Mouse (Mus musculus) heart, embryonic 13.5 days (tissue): ENCODE results near the gene Tmem30c. TPM values are rescaled to one million over a fixed set of nuclear protein-coding genes. Genes with fewer than 3 reads are reported as not detected.
"Not testable (repeated sequence)": the region's sequence is repeated elsewhere in the genome, so short reads cannot be mapped to it uniquely, and the experiment has no call there.

ENCODE experiments used
- ATAC-seq: fragments of 200-750 bp; cut with Nextera tagmentation; 2 replicates; pipeline ENCODE4 v1.8.0; 2017; ENCODE audit warnings: moderate TSS enrichment; ENCODE audit not compliant: insufficient number of reproducible peaks, low FRiP score, low TSS enrichment; ENCODE audit errors: extremely low read depth
- H3K27ac ChIP-seq: fragments of 300-500 bp; sonication (generic); replicated peaks from 2 replicates; pipeline ENCODE4 v1.5.1; 2015; ENCODE audit warnings: moderate library complexity, mild to moderate bottlenecking, inconsistent platforms
- H3K27me3 ChIP-seq: fragments of 300-500 bp; sonication (generic); replicated peaks from 2 replicates; pipeline ENCODE4 v1.6.1; 2015; ENCODE audit warnings: mild to moderate bottlenecking, inconsistent platforms
- H3K36me3 ChIP-seq: fragments of 300-500 bp; sonication (generic); 2 replicates; pipeline ENCODE4 v1.6.1; 2015; ENCODE audit warnings: mild to moderate bottlenecking, inconsistent platforms
- H3K4me1 ChIP-seq: fragments of 300-500 bp; sonication (generic); 2 replicates; pipeline ENCODE4 v1.6.1; 2015; ENCODE audit warnings: inconsistent platforms
- H3K4me2 ChIP-seq: fragments of 300-500 bp; sonication (generic); 2 replicates; pipeline ENCODE4 v1.6.1; 2015; ENCODE audit warnings: inconsistent platforms, mild to moderate bottlenecking, moderate library complexity
- H3K4me3 ChIP-seq: fragments of 300-500 bp; sonication (generic); 2 replicates; pipeline ENCODE4 v1.5.1; 2015; ENCODE audit warnings: moderate library complexity, mild to moderate bottlenecking, inconsistent platforms
- H3K9ac ChIP-seq: fragments of 300-500 bp; sonication (generic); 2 replicates; pipeline ENCODE4 v1.6.1; 2015; ENCODE audit warnings: inconsistent platforms, mild to moderate bottlenecking, moderate library complexity
- H3K9me3 ChIP-seq: fragments of 300-500 bp; sonication (generic); 2 replicates; pipeline ENCODE4 v1.6.1; 2016; ENCODE audit warnings: inconsistent platforms
- WGBS: fragments of 180-500 bp; shearing (Covaris S2); methylation state at CpG from one replicate; pipeline ENCODE4 v1.1.7; 2015; ENCODE audit warnings: mixed read lengths; 5-methylcytosine and 5-hydroxymethylcytosine counted together
- polyA plus RNA-seq: library from polyadenylated mRNA; unstranded; fragments of >200 nt; fragmentation: Nextera tagmentation; extraction: Ambion mirVana; gene quantifications from 2 replicates; pipeline ENCODE4 v1.2.1, GENCODE M21; 2015

Gene Tmem30c
- polyA plus RNA-seq, 1 experiment from 2014 or later: not detected

GRCm38 (mm10) chr16:57259356-57260083 is 33.1 kb downstream of the Tmem30c start:
- Histone ChIP-seq H3K9ac (no peak overlapping the region), H3K9me3 (peaks cover 7% of the 10 kb centered on the region), H3K27ac (no peak overlapping the region), H3K4me1 (no peaks in the 10 kb centered on the region), H3K4me3 (no peak overlapping the region), H3K4me2 (no peak overlapping the region), H3K36me3 (no peaks in the 10 kb centered on the region), H3K27me3 (no peaks in the 10 kb centered on the region)
- ATAC-seq: no peak
- WGBS: 84% methylated on average over 13 of the region's 13 CpGs

GRCm38 (mm10) chr16:57251589-57252421 is 40.9 kb downstream of the Tmem30c start:
- Histone ChIP-seq H3K9me3 (peaks cover 9% of the 10 kb centered on the region; the same call in 1 of the 2 replicates), H3K27me3 (no peaks in the 10 kb centered on the region), H3K27ac (peak overlapping the region; percentile 63), H3K4me1 (peaks cover 12% of the 10 kb centered on the region), H3K4me2 (no peak overlapping the region), H3K9ac (no peak overlapping the region), H3K36me3 (no peaks in the 10 kb centered on the region), H3K4me3 (no peak overlapping the region)
- 39% methylated on average over 7 of the region's 7 CpGs for WGBS
- ATAC-seq: no peak

GRCm38 (mm10) chr16:57250991-57251390 is 41.7 kb downstream of the Tmem30c start:
- no peak overlapping the region for H3K4me3 ChIP-seq
- H3K9me3 ChIP-seq: 0 out of 2 replicates have a peak, but pooled peaks cover 6% of the 10 kb centered on the region
- no peaks in the 10 kb centered on the region for H3K27me3 ChIP-seq
- WGBS: 86% methylated on average over 4 of the region's 4 CpGs
- H3K4me2 ChIP-seq: no peak overlapping the region
- H3K4me1 ChIP-seq: peaks cover 12% of the 10 kb centered on the region
- no peak overlapping the region for H3K9ac ChIP-seq
- no peaks in the 10 kb centered on the region for H3K36me3 ChIP-seq
- H3K27ac ChIP-seq: no peak overlapping the region
- no peak for ATAC-seq

DNA sequence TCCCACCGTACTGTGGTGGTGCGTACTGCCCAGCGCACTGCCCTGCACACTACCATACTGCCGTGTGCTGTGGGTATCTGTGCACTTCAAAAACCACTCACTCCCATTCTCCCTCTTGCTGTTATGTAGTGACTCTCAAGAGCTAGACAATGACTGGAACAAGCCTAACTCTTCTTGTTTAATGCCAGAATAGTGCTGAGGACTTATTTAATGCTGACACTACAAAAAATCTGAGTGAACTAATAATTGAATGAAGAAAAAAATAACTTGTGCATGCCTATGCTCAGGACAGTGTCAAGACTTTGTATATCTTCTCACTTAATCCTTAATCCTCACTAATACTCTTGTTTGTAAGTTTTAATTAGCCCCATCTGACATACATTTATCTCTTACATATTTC is 45.2 kb downstream of the Tmem30c start:
- Histone ChIP-seq H3K4me1 (peaks cover 11% of the 10 kb centered on the region), H3K36me3 (no peaks in the 10 kb centered on the region), H3K9ac (no peak overlapping the region), H3K9me3 (0 out of 2 replicates have a peak, but pooled peaks cover 6% of the 10 kb centered on the region), H3K4me2 (no peak overlapping the region), H3K4me3 (no peak overlapping the region), H3K27ac (no peak overlapping the region), H3K27me3 (no peaks in the 10 kb centered on the region)
- no peak for ATAC-seq
- 88% methylated on average over 4 of the region's 4 CpGs for WGBS

DNA sequence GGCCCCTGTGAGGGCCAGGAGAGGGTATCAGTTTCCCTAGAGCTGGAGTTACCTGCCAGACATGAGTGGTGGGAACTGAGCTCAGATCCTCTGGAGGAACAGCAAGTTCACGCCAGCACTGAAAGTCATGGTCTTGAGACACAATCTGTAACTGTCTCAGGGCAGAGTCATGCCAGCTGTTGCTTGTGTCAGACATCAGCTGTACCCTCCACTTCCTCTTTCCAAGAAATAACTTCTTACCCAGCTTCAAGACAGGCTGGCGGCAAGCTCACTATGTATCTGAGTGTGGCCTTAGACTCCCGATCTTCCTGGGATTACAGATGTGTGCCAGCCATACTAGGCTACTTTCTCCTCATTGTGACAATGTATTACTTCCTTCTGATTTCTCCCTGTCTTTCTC is 46.1 kb downstream of the Tmem30c start:
- Histone ChIP-seq H3K9me3 (0 out of 2 replicates have a peak, but pooled peaks cover 6% of the 10 kb centered on the region), H3K4me2 (no peak overlapping the region), H3K4me3 (no peak overlapping the region), H3K4me1 (peaks cover 2% of the 10 kb centered on the region), H3K27ac (no peak overlapping the region), H3K9ac (no peak overlapping the region), H3K27me3 (no peaks in the 10 kb centered on the region), H3K36me3 (no peaks in the 10 kb centered on the region)
- no peak for ATAC-seq
- 74% methylated on average over 3 of the region's 3 CpGs for WGBS

GRCm38 (mm10) chr16:57243858-57244248 is 48.8 kb downstream of the Tmem30c start:
- ATAC-seq: no peak

GRCm38 (mm10) chr16:57243205-57243857 is 49.3 kb downstream of the Tmem30c start:
- H3K4me1 ChIP-seq: no peaks in the 10 kb centered on the region
- 44% methylated on average over 10 of the region's 10 CpGs for WGBS
- no peak overlapping the region for H3K9ac ChIP-seq
- no peaks in the 10 kb centered on the region for H3K36me3 ChIP-seq
- no peak for ATAC-seq
- H3K9me3 ChIP-seq: no peaks in the 10 kb centered on the region
- H3K4me3 ChIP-seq: no peak overlapping the region
- H3K27ac ChIP-seq: no peak overlapping the region
- H3K27me3 ChIP-seq: no peaks in the 10 kb centered on the region
- no peak overlapping the region for H3K4me2 ChIP-seq

More at GRCm38 (mm10) chr16:57243858-57244248, 48.8 kb downstream of the Tmem30c start:
- Histone ChIP-seq H3K4me3 (no peak overlapping the region), H3K4me2 (no peak overlapping the region), H3K27ac (no peak overlapping the region), H3K9ac (no peak overlapping the region), H3K27me3 (no peaks in the 10 kb centered on the region), H3K4me1 (no peaks in the 10 kb centered on the region), H3K36me3 (no peaks in the 10 kb centered on the region), H3K9me3 (no peaks in the 10 kb centered on the region)
- 7% methylated on average over 6 of the region's 6 CpGs for WGBS

- Histone ChIP-seq H3K27me3 (no peaks in the 10 kb centered on the region), H3K36me3 (no peaks in the 10 kb centered on the region), H3K9ac (no peak overlapping the region), H3K9me3 (no peaks in the 10 kb centered on the region), H3K4me2 (no peak overlapping the region), H3K4me3 (no peak overlapping the region), H3K27ac (no peak overlapping the region), H3K4me1 (no peaks in the 10 kb centered on the region)
- WGBS: 75% methylated on average over 5 of the region's 5 CpGs
- no peak for ATAC-seq
Observed at GRCm38 (mm10) chr16:57242857-57243204, 49.8 kb downstream of the Tmem30c start.

GRCm38 (mm10) chr16:57235871-57236510 is 56.7 kb downstream of the Tmem30c start:
- no peak overlapping the region for H3K4me3 ChIP-seq
- no peak overlapping the region for H3K4me2 ChIP-seq
- peaks cover 6% of the 10 kb centered on the region for H3K4me1 ChIP-seq
- H3K27ac ChIP-seq: no peak overlapping the region
- 43% methylated on average over 7 of the region's 7 CpGs for WGBS
- H3K27me3 ChIP-seq: no peaks in the 10 kb centered on the region
- no peak for ATAC-seq
- H3K36me3 ChIP-seq: no peaks in the 10 kb centered on the region
- no peaks in the 10 kb centered on the region for H3K9me3 ChIP-seq
- H3K9ac ChIP-seq: no peak overlapping the region

GRCm38 (mm10) chr16:57231937-57232310 is 60.7 kb downstream of the Tmem30c start:
- not testable (repeated sequence) for H3K9ac ChIP-seq, H3K27me3 ChIP-seq, H3K9me3 ChIP-seq, ATAC-seq, H3K36me3 ChIP-seq, H3K27ac ChIP-seq
- Histone ChIP-seq H3K4me2 (peak overlapping the region; percentile 73), H3K4me1 (peaks cover 31% of the 10 kb centered on the region), H3K4me3 (peak overlapping the region; percentile 70)
- 68% methylated on average over 5 of the region's 5 CpGs for WGBS
